Mouse (Mus musculus) brain, embryonic 14.5 days (tissue): ENCODE measurements around the gene Rbm4b.

Experiments used
- CTCF ChIP-seq: fragments of 200-500 bp; IDR thresholded peaks from 2 replicates; pipeline ENCODE4 v1.5.1; 2012; ENCODE audit warnings: inconsistent platforms, mild to moderate bottlenecking, moderate library complexity, borderline replicate concordance; ENCODE audit not compliant: insufficient read depth, insufficient read length; ENCODE audit errors: extremely low read depth
- POLR2A ChIP-seq: fragments of 200-500 bp; IDR thresholded peaks from 2 replicates; pipeline ENCODE4 v1.6.1; 2012; ENCODE audit warnings: mild to moderate bottlenecking, inconsistent platforms, borderline replicate concordance; ENCODE audit not compliant: poor library complexity, insufficient read depth, insufficient read length, severe bottlenecking; ENCODE audit errors: extremely low read depth

DNA sequence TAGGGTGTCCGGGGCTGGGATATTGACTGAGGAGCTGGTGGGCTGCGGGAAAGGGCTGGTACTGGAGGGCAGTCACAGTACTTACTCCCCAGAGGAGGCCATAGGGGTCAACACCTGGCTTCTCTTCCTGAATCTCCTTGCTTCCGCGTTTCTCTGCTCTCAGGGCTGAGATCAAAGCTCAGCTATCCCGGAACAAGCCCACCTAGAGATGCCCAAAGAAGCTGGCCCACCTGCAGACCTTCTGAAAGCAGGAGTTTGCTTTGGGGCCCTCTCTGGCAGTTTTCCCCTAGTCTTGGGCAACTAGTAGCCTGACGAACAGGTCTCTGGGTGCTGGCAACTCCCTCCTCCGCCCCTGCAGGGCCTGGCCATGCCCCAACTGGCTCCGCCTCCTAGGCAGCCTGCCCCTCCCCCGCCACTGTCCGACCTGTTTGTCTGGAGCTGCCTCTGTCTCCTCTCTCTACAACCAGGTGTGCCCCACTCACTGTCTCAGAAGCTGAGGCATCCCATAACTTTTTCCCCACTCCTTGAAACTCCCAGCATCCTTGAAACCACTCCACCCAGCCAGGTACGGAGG, 35.5 kb upstream of the Rbm4b start:
- TF ChIP-seq CTCF (no peak), POLR2A (no peak)
